ENCODE assay signal across 15 mouse cellular contexts in genomic region chr8:110275465-110276258, GRCm38 (mm10). TPM values are rescaled to one million over a fixed set of nuclear protein-coding genes. Genes with fewer than 3 reads are reported as not detected.
DNase-seq lines count a peak whose midpoint lies in the region; ATAC-seq and TF ChIP-seq lines count a peak whose summit lies in the region.
"Had no signal": no experiment of that assay in that cellular context is flagged by ENCODE, and none has a peak within 500 bp of the region (broad histone marks: within the 10 kb centered on the region; RNA-seq: fewer than 3 reads in every experiment).

No protein-coding gene starts in this region.

- no peak overlapping the region for H3K4me3 ChIP-seq in lung, embryonic 14.5 days (ENCODE audit: low read depth, low read length)
- no peak overlapping the region for H3K4me3 ChIP-seq in lung, adult 2 months (replicated peaks; ENCODE audit: extremely low read depth, low read depth, low read length)
- no peak overlapping the region for H3K4me3 ChIP-seq in embryonic facial prominence, embryonic 13.5 days
- no peak overlapping the region for H3K4me3 ChIP-seq in midbrain, embryonic 16.5 days (ENCODE audit: low read depth, low read length)
- H3K4me3 ChIP-seq in heart, embryonic 10.5 days: no peak overlapping the region
- no peak overlapping the region for H3K4me3 ChIP-seq in stomach, postnatal 0 days (ENCODE audit: low read depth, low read length)
- H3K4me3 ChIP-seq: heart, embryonic 15.5 days had no signal

- H3K27me3 ChIP-seq in lung, embryonic 14.5 days (ENCODE audit: insufficient read depth, low read length): no peaks in the 10 kb centered on the region
- H3K27me3 ChIP-seq in embryonic facial prominence, embryonic 13.5 days: no peaks in the 10 kb centered on the region
- H3K27me3 ChIP-seq in midbrain, embryonic 16.5 days (ENCODE audit: control insufficient read depth, insufficient read depth, low read depth, low read length): no peaks in the 10 kb centered on the region
- H3K27me3 ChIP-seq in heart, embryonic 10.5 days (ENCODE audit: insufficient read depth, poor library complexity, severe bottlenecking): no peaks in the 10 kb centered on the region
- no peaks in the 10 kb centered on the region for H3K27me3 ChIP-seq in stomach, postnatal 0 days (ENCODE audit: control insufficient read depth, insufficient read depth, low read length)
- H3K27me3 ChIP-seq: heart, embryonic 15.5 days had no signal

- no peaks in the 10 kb centered on the region for H3K36me3 ChIP-seq in lung, embryonic 14.5 days (ENCODE audit: insufficient read depth)
- no peaks in the 10 kb centered on the region for H3K36me3 ChIP-seq in embryonic facial prominence, embryonic 13.5 days
- H3K36me3 ChIP-seq in midbrain, embryonic 16.5 days (ENCODE audit: control insufficient read depth, insufficient read depth, low read length): no peaks in the 10 kb centered on the region
- H3K36me3 ChIP-seq in heart, embryonic 10.5 days: no peaks in the 10 kb centered on the region
- H3K36me3 ChIP-seq in stomach, postnatal 0 days (ENCODE audit: control insufficient read depth, insufficient read depth, low read length): no peaks in the 10 kb centered on the region
- H3K36me3 ChIP-seq: heart, embryonic 15.5 days had no signal

- no peak overlapping the region for H3K27ac ChIP-seq in lung, embryonic 14.5 days (ENCODE audit: low read depth)
- H3K27ac ChIP-seq in embryonic facial prominence, embryonic 13.5 days: no peak overlapping the region
- H3K27ac ChIP-seq in midbrain, embryonic 16.5 days (ENCODE audit: low read length): peak overlapping the region; percentile 47; the same call in 1 of the 2 replicates
- H3K27ac ChIP-seq in heart, embryonic 10.5 days: no peak overlapping the region
- no peak overlapping the region for H3K27ac ChIP-seq in stomach, postnatal 0 days (replicated peaks)
- H3K27ac ChIP-seq: heart, embryonic 15.5 days had no signal

- WGBS in lung, embryonic 14.5 days: 75% methylated on average over 21 of the region's 21 CpGs
- 81% methylated on average over 21 of the region's 21 CpGs for WGBS in lung, adult 2 months
- WGBS in embryonic facial prominence, embryonic 13.5 days: 44% methylated on average over 21 of the region's 21 CpGs
- WGBS in midbrain, embryonic 16.5 days: 51% methylated on average over 21 of the region's 21 CpGs
- 82% methylated on average over 21 of the region's 21 CpGs for WGBS in heart, embryonic 10.5 days
- WGBS in stomach, postnatal 0 days: 78% methylated on average over 21 of the region's 21 CpGs

- H3K4me2 ChIP-seq in lung, embryonic 14.5 days: no peak overlapping the region
- peak overlapping the region; percentile 28; the same call in 1 of the 2 replicates for H3K4me2 ChIP-seq in embryonic facial prominence, embryonic 13.5 days
- H3K4me2 ChIP-seq in midbrain, embryonic 16.5 days (ENCODE audit: low read length): peak overlapping the region; percentile 0; the same call in 1 of the 2 replicates
- H3K4me2 ChIP-seq in stomach, postnatal 0 days (replicated peaks; ENCODE audit: low read depth): no peak overlapping the region
- H3K4me2 ChIP-seq: heart, embryonic 15.5 days; liver, embryonic 11.5 days had no signal

- H3K4me1 ChIP-seq in lung, embryonic 14.5 days (ENCODE audit: insufficient read depth): no peaks in the 10 kb centered on the region
- no peaks in the 10 kb centered on the region for H3K4me1 ChIP-seq in lung, adult 2 months (ENCODE audit: control insufficient read depth, insufficient read depth, low read length)
- H3K4me1 ChIP-seq in embryonic facial prominence, embryonic 13.5 days: peaks cover 11% of the 10 kb centered on the region
- 0 out of 2 replicates have a peak, but pooled peaks cover 5% of the 10 kb centered on the region for H3K4me1 ChIP-seq in midbrain, embryonic 16.5 days (ENCODE audit: control insufficient read depth, insufficient read depth, low read length)
- no peaks in the 10 kb centered on the region for H3K4me1 ChIP-seq in heart, embryonic 10.5 days
- H3K4me1 ChIP-seq in stomach, postnatal 0 days (replicated peaks; ENCODE audit: control insufficient read depth, insufficient read depth): no peaks in the 10 kb centered on the region
- H3K4me1 ChIP-seq: heart, embryonic 15.5 days had no signal

- DNase-seq in frontal cortex, postnatal 10 days (ENCODE audit: low spot score in 2 of 2): peak; percentile 12 to 23
- DNase-seq in frontal cortex, postnatal 25 days (ENCODE audit: low spot score in 2 of 2): no peak
- DNase-seq in lung, embryonic 14.5 days: peak; percentile 17
- DNase-seq in lung, adult 2 months: no peak
- no peak for DNase-seq in heart, embryonic 10.5 days (ENCODE audit: low spot score)
- no peak for DNase-seq in stomach, postnatal 0 days (ENCODE audit: low spot score)
- DNase-seq: adrenal gland, postnatal 36 days; cerebellum, adult 18-20 months; lung, postnatal 10 days; spleen, adult 18-20 months had no signal

- no peak for TF ChIP-seq CTCF in lung, embryonic 14.5 days (IDR thresholded peaks at IDR 0.05; ENCODE audit: low read depth)
- no peak for TF ChIP-seq CTCF in lung, adult 2 months (IDR thresholded peaks at IDR 0.05; ENCODE audit: insufficient read depth, low read length)
- no peak for TF ChIP-seq CTCF in stomach, postnatal 0 days (IDR thresholded peaks at IDR 0.05; ENCODE audit: low read depth)

- H3K9ac ChIP-seq in lung, embryonic 14.5 days: no peak overlapping the region
- H3K9ac ChIP-seq in embryonic facial prominence, embryonic 13.5 days: no peak overlapping the region
- no peak overlapping the region for H3K9ac ChIP-seq in midbrain, embryonic 16.5 days (ENCODE audit: low read depth, low read length)
- no peak overlapping the region for H3K9ac ChIP-seq in stomach, postnatal 0 days (ENCODE audit: low read length)
- H3K9ac ChIP-seq: heart, embryonic 15.5 days had no signal

- TF ChIP-seq POLR2A in lung, adult 2 months (IDR thresholded peaks at IDR 0.05; ENCODE audit: borderline replicate concordance, extremely low read depth, low read depth, low read length): no peak

- TF ChIP-seq EP300 in stomach, postnatal 0 days (optimal IDR thresholded peaks at IDR 0.05): no peak

- H3K9me3 ChIP-seq in lung, embryonic 14.5 days (ENCODE audit: low read depth, low read length): no peaks in the 10 kb centered on the region
- H3K9me3 ChIP-seq in embryonic facial prominence, embryonic 13.5 days: no peaks in the 10 kb centered on the region
- H3K9me3 ChIP-seq in midbrain, embryonic 16.5 days (replicated peaks; ENCODE audit: control insufficient read depth, low read length, poor library complexity, severe bottlenecking): no peaks in the 10 kb centered on the region
- H3K9me3 ChIP-seq in heart, embryonic 10.5 days: no peaks in the 10 kb centered on the region
- H3K9me3 ChIP-seq in stomach, postnatal 0 days (ENCODE audit: control insufficient read depth, low read length): no peaks in the 10 kb centered on the region
- H3K9me3 ChIP-seq: heart, embryonic 15.5 days had no signal

- no peak for ATAC-seq in lung, embryonic 14.5 days (ENCODE audit: insufficient read depth)
- ATAC-seq in embryonic facial prominence, embryonic 13.5 days (ENCODE audit: insufficient number of reproducible peaks, insufficient read depth, low FRiP score, low TSS enrichment, low read depth): no peak
- ATAC-seq in midbrain, embryonic 16.5 days: peak; percentile 54; the same call in 1 of the 2 replicates
- ATAC-seq in stomach, postnatal 0 days (ENCODE audit: low FRiP score, low TSS enrichment): no peak

RNA-seq across cellular contexts. Expression of gene Hydin, which starts 8.9 kb away (rescaled TPM):
- 0.12 and 0.18 TPM in 2 replicates for polyA plus RNA-seq in lung, embryonic 14.5 days (2014; fragmentation: Nextera tagmentation; extraction: Ambion mirVana)
- 2.2 and 2.6 TPM in 2 replicates for polyA plus RNA-seq in lung, adult 2 months (2012; rRNA removed)
- polyA plus RNA-seq in embryonic facial prominence, embryonic 13.5 days (2015; fragmentation: Nextera tagmentation; extraction: Ambion mirVana): 0.08 and 0.12 TPM in 2 replicates
- 0.25 and 0.45 TPM in 2 replicates for polyA plus RNA-seq in midbrain, embryonic 16.5 days (2015; fragmentation: Nextera tagmentation; extraction: Ambion mirVana)
- 0.06 and 0.14 TPM in 2 replicates for polyA plus RNA-seq in heart, embryonic 10.5 days (2016; fragmentation: Nextera tagmentation; extraction: Ambion mirVana)
- 0.05 TPM in 2 replicates for polyA plus RNA-seq in stomach, postnatal 0 days (2015; fragmentation: Nextera tagmentation; extraction: Ambion mirVana)
- polyA plus RNA-seq: kidney, embryonic 14.5 days had no signal

Comparison
In these comparisons a context has a peak if more than half of its experiments do, and no peak if none do; other contexts are left out.
1. DNase-seq: peak in frontal cortex, postnatal 10 days (2 of 2) and lung, embryonic 14.5 days (single experiment); none in frontal cortex, postnatal 25 days (0 of 2), lung, adult 2 months (single experiment), heart, embryonic 10.5 days (single experiment) and stomach, postnatal 0 days (single experiment).
2. H3K4me2 ChIP-seq: peak in embryonic facial prominence, embryonic 13.5 days (single experiment) and midbrain, embryonic 16.5 days (single experiment); none in lung, embryonic 14.5 days (single experiment) and stomach, postnatal 0 days (single experiment).